Mouse (Mus musculus) left cerebral cortex, adult 11 months (tissue): ENCODE results near the gene Pcyt1a.

Experiments
- DNase-seq: peaks from one replicate; pipeline ENCODE4 v3.0.0; 2022; ENCODE audit warnings: low spot score

Gene Pcyt1a

GRCm38 (mm10) chr16:32510399-32511337, 79.9 kb downstream of the Pcyt1a start:
- no peak for DNase-seq

- DNase-seq = no peak
Measured at GRCm38 (mm10) chr16:32511338-32511734, 80.6 kb downstream of the Pcyt1a start.

- no peak for DNase-seq
Measured at GRCm38 (mm10) chr16:32511827-32512490, 81.2 kb downstream of the Pcyt1a start.

GRCm38 (mm10) chr16:32512921-32513320, 82.2 kb downstream of the Pcyt1a start:
- no peak for DNase-seq

GRCm38 (mm10) chr16:32513401-32513800, 82.7 kb downstream of the Pcyt1a start:
- DNase-seq = no peak

GRCm38 (mm10) chr16:32513948-32514347, 83.2 kb downstream of the Pcyt1a start:
- no peak for DNase-seq

- DNase-seq = peak; percentile 81
Measured at GRCm38 (mm10) chr16:32516006-32516962, 85.6 kb downstream of the Pcyt1a start.

- no peak for DNase-seq
Measured at GRCm38 (mm10) chr16:32517785-32518481, 87.2 kb downstream of the Pcyt1a start.

DNA sequence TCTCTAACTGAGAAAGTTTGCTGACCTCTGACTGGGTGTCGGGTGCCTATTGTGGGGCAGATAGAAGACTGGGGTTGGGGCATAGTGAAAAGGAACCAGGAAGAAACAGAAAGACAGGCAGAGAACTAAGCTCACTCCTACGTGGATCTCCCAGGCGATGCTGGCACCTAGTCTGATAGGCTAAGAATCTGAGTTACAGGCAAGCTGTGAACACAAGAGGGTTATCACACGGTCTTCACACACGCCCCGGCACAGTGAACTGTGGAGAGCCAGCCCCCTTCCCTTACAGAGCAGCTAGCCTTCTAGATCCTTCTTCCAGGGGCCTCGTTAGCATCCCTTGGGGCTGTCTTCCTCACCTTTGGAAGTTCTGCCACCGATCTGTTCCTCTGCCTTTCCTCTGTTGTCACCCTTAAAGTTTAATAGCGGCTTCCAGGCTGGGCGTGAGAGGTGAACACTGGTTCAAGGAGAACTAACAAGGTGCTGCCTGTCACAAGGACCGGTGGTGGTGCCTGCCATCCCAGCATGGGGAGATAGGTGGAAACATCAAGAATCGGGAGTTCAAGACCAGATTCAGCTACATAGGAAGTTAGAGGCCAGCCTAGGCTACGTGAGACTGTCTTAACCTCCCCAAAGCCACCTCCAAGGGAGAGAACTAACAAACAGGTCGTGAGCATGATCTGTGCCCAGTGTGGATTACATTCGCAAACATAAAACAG, 89.1 kb downstream of the Pcyt1a start:
- DNase-seq = no peak

GRCm38 (mm10) chr16:32520372-32520748, 89.6 kb downstream of the Pcyt1a start:
- DNase-seq = no peak

- no peak for DNase-seq
Measured at GRCm38 (mm10) chr16:32522578-32523194, 92.0 kb downstream of the Pcyt1a start.

- no peak for DNase-seq
Measured at GRCm38 (mm10) chr16:32523462-32524243, 92.9 kb downstream of the Pcyt1a start.

DNA sequence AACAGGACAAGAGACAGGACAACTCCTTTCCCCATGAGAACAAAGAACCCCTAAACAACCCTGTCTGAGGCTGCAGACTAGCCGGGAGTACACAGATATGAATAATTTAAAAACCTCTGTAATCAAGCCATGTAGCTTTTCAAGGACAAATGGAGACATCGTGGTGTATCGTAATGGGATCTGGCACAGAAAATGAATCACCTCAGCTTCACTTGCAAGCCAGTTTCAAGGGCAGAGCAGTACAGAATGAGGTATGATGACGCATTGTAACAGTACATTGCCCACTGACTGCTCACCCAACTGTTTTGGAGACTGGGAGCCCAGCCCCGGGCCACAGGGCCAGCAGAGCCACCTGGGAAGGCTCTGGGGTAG, 93.5 kb downstream of the Pcyt1a start:
- no peak for DNase-seq
